Mouse (Mus musculus) ES-Bruce4 (cell line): Measurements from ENCODE around the gene Gm9922.

Experiments used
- CTCF ChIP-seq: IDR thresholded peaks from one replicate; pipeline ENCODE4 v1.8.1; 2011; ENCODE audit warnings: low read depth, low read length
- POLR2A ChIP-seq: IDR thresholded peaks from one replicate; pipeline ENCODE4 v1.8.1; 2011; ENCODE audit warnings: low read length; ENCODE audit not compliant: insufficient read depth

- no peak for TF ChIP-seq CTCF
- no peak for TF ChIP-seq POLR2A
Observed at GRCm38 (mm10) chr14:101687696-101688095, 41.9 kb downstream of the Gm9922 start.
